In genomic region chr5:29737471-29737870, GRCm38 (mm10) we compare ENCODE assay signal across 10 mouse cellular contexts. TPM values are rescaled to one million over a fixed set of nuclear protein-coding genes. Genes with fewer than 3 reads are reported as not detected.
DNase-seq lines count a peak whose midpoint lies in the region; ATAC-seq lines count a peak whose summit lies in the region.
"Had no signal": no experiment of that assay in that cellular context is flagged by ENCODE, and none has a peak within 500 bp of the region (broad histone marks: within the 10 kb centered on the region; RNA-seq: fewer than 3 reads in every experiment).

No protein-coding gene starts in this region.

- no peak for ATAC-seq in erythroblast, adult 5-6 weeks (replicated peaks; ENCODE audit: low FRiP score, poor library complexity, severe bottlenecking)
- no peak for ATAC-seq in limb, embryonic 15.5 days (ENCODE audit: insufficient number of reproducible peaks, low FRiP score, low TSS enrichment, low read depth)

- WGBS in limb, embryonic 15.5 days, result 92% methylated on average over 5 of the region's 5 CpGs

- H3K9me3 ChIP-seq in erythroblast, embryonic 14.5 days (ENCODE audit: control insufficient read depth, low read length), result no peaks in the 10 kb centered on the region
- H3K9me3 ChIP-seq in limb, embryonic 15.5 days, result no peaks in the 10 kb centered on the region

- peak overlapping the region; percentile 100 for H3K4me3 ChIP-seq in erythroblast, embryonic 14.5 days (replicated peaks)
- H3K4me3 ChIP-seq in limb, embryonic 15.5 days, result no peak overlapping the region; the same call in 1 of the 2 replicates

- DNase-seq in thymus, postnatal 14 days, result peak; percentile 7
- DNase-seq in thymus, postnatal 0 days (ENCODE audit: low spot score), result no peak
- no peak for DNase-seq in left cerebral cortex, postnatal 25 days (ENCODE audit: low spot score in 2 of 2)
- no peak for DNase-seq in yolk sac, embryonic 10.5 days (ENCODE audit: low spot score)
- no peak for DNase-seq in spleen, postnatal 10 days (ENCODE audit: low spot score in 2 of 2)
- DNase-seq: cerebellum, adult 2 months had no signal

- H3K36me3 ChIP-seq in erythroblast, embryonic 14.5 days (ENCODE audit: control insufficient read depth), result peaks cover 30% of the 10 kb centered on the region
- H3K36me3 ChIP-seq in limb, embryonic 15.5 days, result peaks cover 5% of the 10 kb centered on the region

- H3K9ac ChIP-seq in limb, embryonic 15.5 days, result no peak overlapping the region

- no peaks in the 10 kb centered on the region for H3K27me3 ChIP-seq in erythroblast, embryonic 14.5 days (ENCODE audit: control insufficient read depth)
- H3K27me3 ChIP-seq in limb, embryonic 15.5 days, result no peaks in the 10 kb centered on the region

- peak overlapping the region; percentile 60; the same call in 1 of the 2 replicates for H3K4me2 ChIP-seq in limb, embryonic 15.5 days

- H3K4me1 ChIP-seq in erythroblast, embryonic 14.5 days (ENCODE audit: control insufficient read depth), result peaks cover 47% of the 10 kb centered on the region
- peaks cover 22% of the 10 kb centered on the region for H3K4me1 ChIP-seq in limb, embryonic 15.5 days

- intact Hi-C loops in left cerebral cortex, postnatal 25 days (cut with DNase I), result loop anchor here (5.0 kb wide), 1 partner anchor 170 kb away; the partner anchor contains the start of gene Ube3c

- no peak overlapping the region for H3K27ac ChIP-seq in limb, embryonic 15.5 days

RNA-seq across cellular contexts. Expression of gene Gm5129, which starts 1.7 kb away (rescaled TPM):
- not detected in 2 replicates for polyA plus RNA-seq in erythroblast, embryonic 14.5 days (2012)
- total RNA-seq in erythroblast, adult 5-6 weeks (2015; ENCODE audit: low replicate concordance), result not detected in 2 replicates
- total RNA-seq in erythroblast, adult 5-6 weeks (2017; ENCODE audit: low replicate concordance), result not detected in 2 replicates
- polyA plus RNA-seq in thymus, postnatal 0 days (2015; fragmentation: Nextera tagmentation; extraction: Ambion mirVana), result not detected in 2 replicates
- polyA plus RNA-seq in limb, embryonic 15.5 days (2015; fragmentation: Nextera tagmentation; extraction: Ambion mirVana), result not detected in 2 replicates
- 1 to 10 TPM in 1 of 2 experiments, not detected in 1; 2.0 TPM for total RNA-seq in left cerebral cortex, postnatal 25 days (2021)
- polyA plus RNA-seq: large intestine, adult 2 months had no signal

RNA-seq across cellular contexts. Expression of gene Dnajb6, which starts 2.0 kb away (rescaled TPM):
- 39.4 and 61.9 TPM in 2 replicates for polyA plus RNA-seq in erythroblast, embryonic 14.5 days (2012)
- 182 and 214 TPM in 2 replicates for total RNA-seq in erythroblast, adult 5-6 weeks (2015; ENCODE audit: low replicate concordance)
- total RNA-seq in erythroblast, adult 5-6 weeks (2017; ENCODE audit: low replicate concordance), result 262 and 270 TPM in 2 replicates
- 179 and 189 TPM in 2 replicates for polyA plus RNA-seq in thymus, postnatal 0 days (2015; fragmentation: Nextera tagmentation; extraction: Ambion mirVana)
- 129 and 130 TPM in 2 replicates for polyA plus RNA-seq in limb, embryonic 15.5 days (2015; fragmentation: Nextera tagmentation; extraction: Ambion mirVana)
- 100 to 1,000 TPM; 165 to 179 TPM for total RNA-seq in left cerebral cortex, postnatal 25 days (2021)
